Mouse (Mus musculus): ENCODE data around the gene Lpar2.

Gene Lpar2

GRCm38 (mm10) chr8:69870003-69870765 is 48.0 kb downstream of the Lpar2 start:
- DNase-seq (ENCODE audit: low spot score) = no peak

- DNase-seq (ENCODE audit: low spot score) = no peak
Measured at GRCm38 (mm10) chr8:69870907-69871306, 48.7 kb downstream of the Lpar2 start.

DNA sequence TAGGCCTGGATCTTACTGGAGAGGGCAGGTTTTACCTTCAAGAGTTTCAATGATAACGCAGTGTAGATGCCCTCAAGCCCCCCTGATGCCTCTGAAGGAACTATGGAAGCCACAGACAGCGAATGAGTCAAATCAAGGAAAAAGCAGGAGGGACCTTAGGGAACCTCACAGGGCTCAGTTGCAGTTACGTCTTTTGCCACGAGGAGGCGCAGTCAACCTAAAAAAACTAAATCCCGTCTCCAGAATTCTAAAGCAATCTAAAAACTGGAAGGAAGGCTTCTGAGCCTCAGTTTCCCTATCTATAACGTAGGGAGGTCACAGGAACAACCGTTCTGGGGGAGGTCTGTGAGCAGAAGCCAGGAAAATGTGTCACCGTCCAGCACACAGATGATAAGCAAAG is 51.9 kb downstream of the Lpar2 start:
- DNase-seq (ENCODE audit: low spot score) = peak; percentile 84

DNA sequence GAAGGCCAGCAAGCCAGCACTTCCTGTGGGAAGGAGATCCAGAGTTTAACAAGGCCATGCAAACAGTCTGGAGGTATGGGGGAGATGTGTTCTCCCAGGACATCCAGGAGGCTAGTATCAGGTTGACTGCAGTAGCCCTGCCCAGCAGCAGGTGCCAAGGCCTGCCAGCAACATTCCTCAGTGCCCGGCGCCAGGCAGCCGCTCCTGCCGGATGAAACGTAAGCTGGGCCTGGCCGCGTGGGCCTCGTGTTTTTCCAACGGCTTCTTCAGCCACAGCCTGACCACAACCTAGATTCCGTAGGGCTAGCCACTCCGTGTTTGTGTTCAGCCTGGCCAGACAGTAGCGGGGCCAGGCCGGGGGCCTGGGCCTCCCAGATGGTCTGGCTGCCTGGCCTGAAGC is 52.4 kb downstream of the Lpar2 start:
- DNase-seq (ENCODE audit: low spot score) = no peak

GRCm38 (mm10) chr8:69876097-69876496 is 53.9 kb downstream of the Lpar2 start:
- no peak for DNase-seq (ENCODE audit: low spot score)

GRCm38 (mm10) chr8:69876967-69877366 is 54.7 kb downstream of the Lpar2 start:
- no peak for DNase-seq (ENCODE audit: low spot score)

- no peak for DNase-seq (ENCODE audit: low spot score)
Measured at GRCm38 (mm10) chr8:69877396-69877795, 55.2 kb downstream of the Lpar2 start.

DNA sequence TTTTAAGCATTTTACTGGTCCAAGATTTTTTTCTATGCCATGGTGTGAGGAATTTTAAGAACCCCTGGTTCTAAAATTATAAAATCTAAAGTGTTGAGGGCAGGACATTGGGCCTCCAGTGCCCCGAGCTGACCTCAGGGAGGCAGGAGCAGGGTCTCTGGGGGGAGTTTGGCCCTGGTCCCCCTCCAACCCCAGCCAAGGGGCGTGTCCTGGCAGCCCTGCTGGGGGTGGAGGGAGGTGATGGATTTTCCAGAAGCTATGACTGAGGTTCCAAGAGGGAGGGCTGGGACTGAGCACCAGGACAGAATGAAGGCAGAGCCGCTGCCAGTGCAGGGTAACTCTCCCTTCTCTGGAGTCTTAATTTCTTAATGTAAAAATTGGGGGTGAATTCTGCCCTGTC is 55.8 kb downstream of the Lpar2 start:
- DNase-seq (ENCODE audit: low spot score) = no peak

DNA sequence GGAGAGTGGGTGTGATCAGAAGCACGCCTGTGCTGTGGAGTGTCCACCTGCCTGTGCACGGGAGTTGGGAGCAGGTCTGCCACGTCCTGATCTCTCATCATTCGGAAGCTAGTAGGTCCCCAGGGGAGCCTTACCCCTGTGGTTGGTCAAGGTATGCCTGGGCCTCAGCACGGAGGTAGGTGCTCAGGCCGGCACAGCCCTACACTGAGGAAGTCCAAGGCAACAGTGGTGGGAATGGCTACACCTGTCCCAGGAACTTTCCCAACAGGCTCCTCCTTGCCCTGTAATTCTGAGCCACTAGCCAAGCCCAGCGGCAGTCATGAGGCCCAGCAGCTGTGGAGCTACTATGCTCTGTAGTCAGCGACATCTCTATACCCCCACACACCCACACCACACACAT is 57.4 kb downstream of the Lpar2 start:
- DNase-seq (ENCODE audit: low spot score) = no peak
